Mouse (Mus musculus) layer of hippocampus, adult 11-12 months (tissue): ENCODE data around the gene Atp5h.

Experiments used
- DNase-seq: peaks from one replicate; pipeline ENCODE4 v3.0.0; 2022; ENCODE audit warnings: low spot score

Atp5h gene

DNA sequence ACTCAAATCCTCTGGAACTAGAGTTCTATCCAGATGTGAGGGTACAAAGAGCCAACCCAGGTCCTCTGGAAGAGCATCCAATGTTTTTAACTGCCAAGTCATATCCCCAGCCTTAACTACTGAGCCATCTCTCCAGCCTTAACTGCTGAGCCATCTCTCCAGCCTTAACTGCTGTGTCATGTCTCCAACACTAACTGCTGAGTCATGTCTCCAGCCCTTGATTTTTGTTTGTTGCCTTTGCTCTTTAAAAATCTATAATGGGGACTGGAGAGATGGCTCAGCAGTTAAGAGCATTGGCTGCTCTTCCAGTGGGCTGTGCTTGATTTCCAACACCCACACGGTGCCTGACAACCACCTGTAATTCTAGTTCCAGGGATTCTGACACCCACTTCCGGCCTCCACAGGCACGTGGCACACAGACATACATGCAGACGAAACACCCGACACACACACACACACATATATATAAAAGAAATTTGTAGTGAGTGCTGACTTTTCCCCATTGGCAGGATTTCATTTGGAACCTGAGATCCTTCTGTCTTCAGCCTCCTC, 17.9 kb upstream of the Atp5h start:
- DNase-seq: no peak

DNA sequence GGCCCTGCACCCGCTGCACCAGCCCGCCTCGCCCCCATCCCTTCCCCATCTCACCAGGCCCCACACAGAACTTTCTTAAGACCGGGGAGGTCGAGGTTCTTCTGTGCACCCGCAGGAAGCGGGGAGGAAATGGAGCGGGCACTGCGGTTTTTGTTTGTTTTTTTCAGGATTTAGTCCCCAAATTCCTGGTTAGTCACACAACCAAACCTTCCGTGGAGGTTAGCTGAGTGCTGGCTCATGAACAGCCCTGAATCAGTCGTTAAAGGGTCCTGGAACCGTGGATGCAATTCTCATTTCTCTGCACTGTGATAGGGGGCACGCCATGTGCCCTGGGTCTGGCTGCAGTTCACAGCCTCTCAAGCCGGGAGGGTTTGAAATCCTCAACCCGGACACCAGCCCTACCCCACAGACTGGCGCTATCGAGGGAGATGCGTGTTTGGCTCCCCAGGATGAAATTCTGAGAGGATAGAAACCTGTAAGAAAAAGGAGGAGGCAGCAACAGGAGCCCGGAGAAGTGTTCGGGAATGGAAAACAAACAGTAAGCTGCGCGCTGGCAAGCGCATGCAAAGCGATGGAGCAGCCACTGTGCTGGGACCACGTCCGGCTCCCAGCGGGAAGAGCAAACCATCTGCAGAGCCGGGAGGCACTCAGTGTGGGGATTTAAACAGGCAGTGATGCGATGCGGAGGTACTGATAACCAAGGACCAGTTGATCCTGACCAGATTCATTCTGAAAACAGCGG, 16.0 kb upstream of the Atp5h start:
- no peak for DNase-seq

GRCm38 (mm10) chr11:115433342-115433741, 13.6 kb upstream of the Atp5h start:
- no peak for DNase-seq

- no peak for DNase-seq
Measured at GRCm38 (mm10) chr11:115432814-115433213, 13.1 kb upstream of the Atp5h start.

DNA sequence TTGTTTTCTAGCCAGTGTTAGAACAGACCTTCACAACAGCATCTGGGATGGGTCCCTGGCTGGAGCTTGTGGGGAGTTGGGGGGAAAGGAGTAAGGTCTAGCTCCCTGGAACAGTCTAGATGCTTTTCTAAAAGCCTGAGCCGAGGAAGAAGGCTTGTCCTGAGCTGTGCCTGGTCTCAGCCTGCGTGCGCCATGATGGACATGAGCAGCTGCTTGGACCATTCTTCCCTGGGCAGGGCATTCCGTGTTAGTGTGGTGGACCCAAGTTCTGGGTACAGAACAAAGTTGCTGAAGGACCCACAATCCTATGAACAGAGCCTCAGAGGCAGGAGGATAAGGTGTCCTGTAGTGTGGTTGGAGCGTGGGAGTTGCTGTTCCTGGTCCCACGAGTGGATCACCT, 10.8 kb upstream of the Atp5h start:
- no peak for DNase-seq

- no peak for DNase-seq
Measured at GRCm38 (mm10) chr11:115429307-115429706, 9.5 kb upstream of the Atp5h start.

DNA sequence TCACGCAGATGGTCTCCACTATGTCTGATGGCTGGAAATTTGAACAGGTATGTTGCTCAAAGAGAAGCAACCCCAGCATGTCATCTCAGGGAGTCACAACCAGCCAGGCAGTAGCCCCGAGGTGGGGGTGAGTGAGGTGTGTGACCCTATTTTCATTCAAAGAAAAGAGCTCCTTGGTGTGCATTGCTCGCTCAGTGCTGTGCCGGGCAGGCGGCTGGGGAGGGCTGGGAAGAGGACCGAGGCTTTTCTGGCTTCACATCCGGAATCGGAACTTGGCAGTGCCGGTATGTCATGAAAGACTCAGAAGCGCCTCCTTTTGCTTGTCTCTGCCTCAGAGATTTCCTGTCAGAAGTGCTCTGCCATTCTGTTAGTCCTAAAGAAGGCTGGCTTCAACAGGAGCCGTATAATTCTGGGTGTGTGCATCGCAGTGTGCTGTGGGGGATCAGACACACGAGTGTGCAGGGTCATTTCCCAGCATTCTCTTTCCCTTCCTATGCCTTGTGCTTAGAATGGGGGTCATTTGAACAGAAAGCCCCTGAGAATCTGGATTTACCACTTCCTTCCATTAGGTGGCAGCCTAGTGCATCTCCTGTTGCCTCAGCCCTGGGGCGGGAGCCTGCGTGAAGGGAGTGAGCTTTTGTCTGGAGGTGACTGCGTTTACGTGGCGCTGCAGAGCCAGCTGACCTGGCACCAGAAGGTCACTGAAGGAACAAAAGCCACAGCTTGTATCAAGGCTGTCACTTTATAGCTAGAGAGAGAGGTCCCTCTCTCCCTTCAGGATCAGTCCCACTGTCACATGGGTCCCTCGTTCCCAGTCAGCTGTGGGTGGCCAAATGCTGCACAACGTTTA, 7.9 kb upstream of the Atp5h start:
- peak; percentile 79 for DNase-seq

- DNase-seq: no peak
Measured at GRCm38 (mm10) chr11:115425671-115426070, 5.9 kb upstream of the Atp5h start.

DNA sequence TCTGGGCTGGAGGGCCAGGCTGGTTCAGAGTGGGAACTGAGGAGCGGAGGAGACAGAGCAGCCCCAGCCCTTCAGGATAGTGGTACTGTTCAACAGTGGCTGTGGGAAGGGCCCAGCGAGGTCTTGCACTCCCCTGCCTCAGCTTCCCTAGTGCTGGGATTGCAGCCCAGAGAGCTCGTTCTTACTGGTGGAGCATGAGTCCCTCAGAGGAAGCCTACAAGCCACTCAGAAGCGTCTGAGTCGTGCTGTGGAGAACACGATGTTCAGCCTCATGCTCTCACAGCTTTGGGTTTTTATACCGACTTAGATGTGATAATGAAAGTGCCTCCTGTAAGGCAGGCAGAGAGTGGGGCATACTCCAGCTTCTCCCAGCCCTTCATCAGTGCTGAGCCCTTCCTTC, 4.9 kb upstream of the Atp5h start:
- DNase-seq: no peak

DNA sequence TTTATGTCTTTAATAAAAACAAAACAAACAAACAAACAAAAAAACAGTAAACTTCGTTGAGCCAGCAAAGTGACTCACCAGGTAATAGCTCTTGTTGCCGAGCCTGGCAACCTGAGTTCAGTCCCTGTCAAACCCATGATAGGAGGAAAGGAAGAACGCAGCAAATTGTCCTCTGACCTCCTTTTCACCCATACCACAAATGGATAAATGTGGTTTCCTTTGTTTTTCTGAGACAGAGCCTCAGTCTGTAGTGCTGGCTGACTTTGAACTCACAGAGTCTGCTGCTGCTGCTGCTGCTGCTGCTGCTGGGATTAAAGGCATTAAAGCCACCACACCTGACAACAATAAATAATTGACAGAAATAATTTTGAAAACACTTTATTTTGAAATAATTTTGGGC, 3.3 kb upstream of the Atp5h start:
- DNase-seq: no peak

DNA sequence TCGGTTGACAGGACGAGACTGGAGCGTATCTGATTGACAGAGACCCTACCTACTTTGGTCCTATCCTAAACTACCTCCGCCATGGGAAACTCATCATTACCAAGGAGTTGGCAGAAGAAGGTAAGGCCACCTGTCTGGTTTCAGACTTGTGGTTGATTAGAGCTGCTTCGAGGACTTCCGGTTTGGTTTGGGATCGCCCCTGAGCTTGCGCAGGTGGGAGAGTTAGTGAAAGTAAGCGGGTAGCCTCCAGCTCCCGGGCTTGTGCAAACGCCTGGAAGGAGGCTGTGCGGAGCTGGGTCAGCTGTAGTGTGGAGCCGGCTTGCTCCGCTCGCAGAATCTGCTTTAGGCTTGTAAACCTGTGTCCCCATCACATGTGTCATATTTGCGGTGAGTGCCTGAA, 2.2 kb upstream of the Atp5h start:
- DNase-seq: no peak

DNA sequence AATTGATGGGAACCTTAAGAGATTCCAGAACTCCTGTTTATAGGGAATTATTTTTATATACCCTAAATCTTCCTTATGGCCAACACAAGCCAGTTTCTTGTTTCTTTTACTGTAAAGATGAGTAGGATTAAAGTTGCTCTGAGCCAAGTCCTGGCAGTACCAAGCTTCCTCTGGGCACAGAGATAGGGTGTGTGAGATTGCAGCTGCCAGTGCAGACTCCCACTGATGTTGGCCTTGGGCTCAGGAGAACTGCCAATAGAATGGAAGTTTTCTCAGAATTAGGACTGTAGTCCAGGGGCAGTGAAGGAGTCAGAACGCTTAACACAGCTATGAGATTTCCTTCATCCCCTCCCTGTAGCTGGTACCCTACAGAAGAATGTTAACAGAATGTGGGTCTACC, 1.6 kb upstream of the Atp5h start:
- no peak for DNase-seq

DNA sequence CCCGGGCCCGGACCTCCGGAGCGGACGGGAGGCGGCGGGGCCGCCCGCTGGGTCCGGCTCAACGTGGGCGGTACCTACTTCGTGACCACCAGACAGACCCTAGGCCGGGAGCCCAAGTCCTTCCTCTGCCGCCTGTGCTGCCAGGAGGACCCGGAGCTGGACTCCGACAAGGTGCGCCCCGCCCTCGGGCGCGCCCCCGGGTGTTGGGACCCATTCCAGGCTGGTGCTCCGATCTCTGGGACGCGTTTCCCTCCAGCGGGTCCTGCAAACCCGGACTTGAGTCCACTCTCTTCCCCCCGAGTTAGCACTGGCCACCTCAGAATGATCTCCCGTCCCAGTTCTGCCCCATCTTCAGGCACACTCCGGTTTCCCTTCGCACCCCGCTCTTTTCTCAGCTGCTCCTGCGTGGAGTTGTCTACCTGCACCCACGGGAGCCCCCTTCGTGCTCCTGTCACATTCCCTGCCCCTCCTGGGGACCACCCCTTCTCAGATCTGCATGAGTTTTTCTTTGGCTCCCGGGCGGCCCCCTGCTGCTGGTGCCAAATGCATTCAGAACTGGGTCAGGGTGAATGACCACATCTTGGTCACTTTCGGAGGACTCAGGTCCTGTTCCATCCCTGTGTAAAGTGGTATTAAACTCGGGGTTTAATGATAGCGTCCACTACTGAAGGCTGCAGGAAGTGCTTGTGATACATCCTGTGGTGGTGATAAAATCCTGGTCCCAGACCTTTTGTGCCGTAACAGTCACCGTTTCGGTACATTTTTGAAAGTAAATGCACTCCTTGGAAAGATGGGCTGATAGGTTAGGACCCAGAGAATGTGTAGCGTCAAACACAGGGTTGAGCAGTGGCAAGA, 801 bp upstream of the Atp5h start:
- peak; percentile 55 for DNase-seq

DNA sequence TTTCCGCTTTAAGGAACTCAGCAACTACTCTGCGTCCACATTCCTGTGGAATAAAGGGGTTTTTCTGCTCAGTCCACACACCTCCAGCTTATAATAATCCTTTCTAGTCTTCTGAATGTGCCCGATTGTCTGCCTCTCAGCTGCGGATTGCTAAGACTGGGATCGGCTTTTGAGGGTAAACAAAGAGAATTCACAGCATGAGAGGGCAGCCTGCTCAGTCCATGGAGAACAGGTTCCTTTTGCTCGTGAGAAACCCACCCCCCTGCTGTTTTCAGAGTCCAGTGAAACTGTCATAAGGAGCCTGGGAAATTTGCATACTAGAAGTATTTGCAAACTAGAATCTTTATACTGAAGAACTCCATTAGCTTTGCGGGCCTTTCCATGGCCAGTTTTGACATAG, 10.2 kb downstream of the Atp5h start:
- DNase-seq: no peak

GRCm38 (mm10) chr11:115408266-115408920, 11.4 kb downstream of the Atp5h start:
- no peak for DNase-seq

GRCm38 (mm10) chr11:115406858-115407401, 12.8 kb downstream of the Atp5h start:
- DNase-seq: no peak

GRCm38 (mm10) chr11:115405723-115406122, 14.0 kb downstream of the Atp5h start:
- no peak for DNase-seq

DNA sequence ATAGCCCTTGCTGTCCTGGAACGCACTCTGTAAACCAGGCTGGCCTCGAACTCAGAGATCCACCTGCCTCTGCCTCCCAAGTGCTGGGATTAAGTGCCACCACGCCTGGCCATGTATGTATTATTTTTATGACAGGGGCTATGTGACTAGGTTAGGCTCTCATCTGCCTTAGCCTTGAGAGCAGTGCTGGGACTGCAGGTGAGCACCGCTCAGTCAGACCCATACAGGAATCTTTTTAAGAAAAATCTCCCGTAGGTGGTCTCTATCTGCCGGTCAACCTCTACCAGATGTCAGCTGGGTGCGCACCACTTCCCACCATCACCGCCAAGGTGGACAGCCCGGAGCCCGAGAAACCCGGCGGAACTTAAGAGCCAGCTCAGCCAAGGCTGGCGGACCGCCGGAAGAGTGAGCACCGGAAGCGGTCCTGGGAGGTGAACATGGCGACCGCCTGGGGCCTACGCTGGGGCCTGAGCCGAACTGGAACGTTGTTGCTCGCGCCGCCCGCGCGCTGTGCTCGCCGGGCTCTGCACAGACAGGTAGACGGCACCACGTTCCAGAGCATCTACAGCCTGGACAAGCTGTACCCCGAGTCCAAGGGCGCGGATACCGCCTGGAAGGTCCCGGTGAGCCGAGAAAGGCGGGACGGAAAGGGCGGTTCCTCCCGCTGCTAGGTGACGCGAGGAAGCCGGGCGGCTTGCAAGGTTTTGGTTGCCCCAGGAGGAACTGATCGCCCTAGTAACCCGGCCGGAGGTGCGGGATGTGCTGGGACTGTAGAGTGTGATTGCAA, 16.2 kb downstream of the Atp5h start, which contains the start of gene Mrpl58:
Gene Mrpl58 (plus strand): TSS at position 415 of the 787 bp plus-strand sequence.
- peak; percentile 85 for DNase-seq

GRCm38 (mm10) chr11:115400630-115401391, 19.0 kb downstream of the Atp5h start:
- DNase-seq: peak; percentile 63

DNA sequence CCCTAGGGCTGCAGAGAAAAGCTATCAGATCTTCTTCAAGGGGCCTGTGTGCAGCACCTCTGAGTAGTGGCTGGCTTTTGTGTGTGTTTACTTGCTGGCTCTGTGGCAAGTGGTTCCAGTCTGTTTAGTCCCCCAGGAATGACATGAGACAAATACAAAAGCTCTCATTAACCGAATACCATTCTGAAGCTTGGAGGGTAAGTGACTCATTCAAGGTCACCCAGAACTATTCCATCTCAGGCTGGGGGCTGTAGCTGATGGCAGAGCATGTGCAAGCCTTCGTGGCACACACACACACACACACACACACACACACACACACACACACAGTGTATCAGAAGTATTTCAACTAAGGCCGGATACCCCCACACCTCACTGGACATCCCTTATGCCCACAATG, 19.6 kb downstream of the Atp5h start:
- no peak for DNase-seq
